Mouse (Mus musculus) midbrain, embryonic 12.5 days (tissue): ENCODE data around the gene Coq8a. TPM values are rescaled to one million over a fixed set of nuclear protein-coding genes. Genes with fewer than 3 reads are reported as not detected.
A peak's percentile ranks its signal among the peaks of the same experiment; 100 is the strongest.

ENCODE experiments used
- ATAC-seq: fragments of 200-750 bp; cut with Nextera tagmentation; 2 replicates; pipeline ENCODE4 v1.8.0; 2017; ENCODE audit warnings: low read depth, moderate TSS enrichment, moderate library complexity; ENCODE audit not compliant: low FRiP score
- H3K27ac ChIP-seq: fragments of 300-500 bp; sonication (generic); replicated peaks from 2 replicates; pipeline ENCODE4 v1.5.1; 2016; ENCODE audit warnings: mild to moderate bottlenecking
- H3K27me3 ChIP-seq: fragments of 300-500 bp; sonication (generic); 2 replicates; pipeline ENCODE4 v1.6.1; 2016; ENCODE audit warnings: mild to moderate bottlenecking
- H3K36me3 ChIP-seq: fragments of 300-500 bp; sonication (generic); 2 replicates; pipeline ENCODE4 v1.6.1; 2016
- H3K4me1 ChIP-seq: fragments of 300-500 bp; sonication (generic); 2 replicates; pipeline ENCODE4 v1.6.1; 2016
- H3K4me2 ChIP-seq: fragments of 300-500 bp; sonication (generic); replicated peaks from 2 replicates; pipeline ENCODE4 v1.6.1; 2016; ENCODE audit warnings: mild to moderate bottlenecking, moderate library complexity
- H3K4me3 ChIP-seq: fragments of 300-500 bp; sonication (generic); 2 replicates; pipeline ENCODE4 v1.5.1; 2016; ENCODE audit warnings: mild to moderate bottlenecking
- H3K9ac ChIP-seq: fragments of 300-500 bp; sonication (generic); replicated peaks from 2 replicates; pipeline ENCODE4 v1.6.1; 2016; ENCODE audit warnings: mild to moderate bottlenecking, moderate library complexity
- H3K9me3 ChIP-seq: fragments of 300-500 bp; sonication (generic); 2 replicates; pipeline ENCODE4 v1.6.1; 2016; ENCODE audit warnings: mild to moderate bottlenecking
- WGBS: fragments of 180-500 bp; shearing (Covaris S2); methylation state at CpG from one replicate; pipeline ENCODE4 v1.1.7; 2016; 5-methylcytosine and 5-hydroxymethylcytosine counted together
- polyA plus RNA-seq: library from polyadenylated mRNA; unstranded; fragments of >200 nt; fragmentation: Nextera tagmentation; extraction: Ambion mirVana; gene quantifications from 2 replicates; pipeline ENCODE4 v1.2.1, GENCODE M21; 2016

Gene Coq8a
- polyA plus RNA-seq, 1 experiment from 2014 or later, result 2.7 TPM

DNA sequence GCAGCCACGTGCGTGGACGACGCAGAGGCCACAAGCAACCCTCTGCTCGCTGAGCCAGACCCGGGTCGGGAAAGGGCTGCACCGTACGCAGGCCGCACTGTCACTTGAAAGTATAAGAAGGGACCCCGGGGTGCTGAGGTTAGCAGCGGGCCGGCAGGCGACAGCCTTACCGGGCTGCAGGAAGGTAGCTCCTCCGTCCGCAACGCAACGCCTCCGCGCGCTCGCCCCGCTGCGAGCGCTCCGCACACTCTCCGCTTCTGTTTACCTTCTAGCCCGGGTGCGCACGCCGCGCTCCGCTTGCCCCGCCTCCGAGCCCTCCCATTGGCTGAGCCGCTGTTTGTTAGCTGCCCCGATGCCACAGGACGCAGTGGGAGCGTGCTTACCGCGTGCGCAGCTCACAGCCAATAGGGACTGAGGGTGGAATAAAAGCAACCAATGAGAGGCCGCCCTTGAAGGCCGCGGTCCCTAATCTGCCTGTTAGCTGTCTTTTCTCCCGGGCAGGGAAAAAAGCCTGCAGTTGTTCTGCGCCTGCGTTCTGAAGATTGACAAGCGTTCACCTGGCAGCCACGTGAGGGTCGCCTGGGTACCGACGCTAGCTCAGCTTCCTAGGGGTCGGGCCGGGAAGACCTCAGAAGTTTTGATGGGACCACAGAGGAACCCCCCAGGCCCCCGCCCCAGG is 3.6 kb downstream of the Coq8a start:
- 2% methylated on average over 57 of the region's 57 CpGs for WGBS
- peak; percentile 100 for ATAC-seq
- Histone ChIP-seq H3K9ac (peak overlapping the region; percentile 32), H3K9me3 (no peaks in the 10 kb centered on the region), H3K36me3 (no peaks in the 10 kb centered on the region), H3K4me3 (peak overlapping the region; percentile 56), H3K27me3 (peaks cover 15% of the 10 kb centered on the region), H3K4me1 (peaks cover 12% of the 10 kb centered on the region), H3K4me2 (peak overlapping the region; percentile 95), H3K27ac (no peak overlapping the region)

GRCm38 (mm10) chr1:180194781-180195471 is 4.5 kb downstream of the Coq8a start:
- Histone ChIP-seq H3K4me3 (peak overlapping the region; percentile 56), H3K4me1 (peaks cover 12% of the 10 kb centered on the region), H3K9me3 (no peaks in the 10 kb centered on the region), H3K9ac (peak overlapping the region; percentile 32), H3K4me2 (peak overlapping the region; percentile 95), H3K36me3 (no peaks in the 10 kb centered on the region), H3K27ac (no peak overlapping the region), H3K27me3 (peaks cover 15% of the 10 kb centered on the region)
- WGBS, result 31% methylated on average over 9 of the region's 9 CpGs
- no peak for ATAC-seq

- no peak overlapping the region for H3K4me2 ChIP-seq
- H3K9ac ChIP-seq, result 0 out of 2 replicates have a peak overlapping the region, but pooled peaks have one; percentile 15
- no peak overlapping the region for H3K27ac ChIP-seq
- H3K36me3 ChIP-seq, result no peaks in the 10 kb centered on the region
- H3K4me3 ChIP-seq, result no peak overlapping the region
- H3K4me1 ChIP-seq, result peaks cover 12% of the 10 kb centered on the region
- no peaks in the 10 kb centered on the region for H3K9me3 ChIP-seq
- 88% methylated on average over 9 of the region's 9 CpGs for WGBS
- ATAC-seq, result no peak
- peaks cover 15% of the 10 kb centered on the region for H3K27me3 ChIP-seq
Measured at GRCm38 (mm10) chr1:180194048-180194447, 5.4 kb downstream of the Coq8a start.

DNA sequence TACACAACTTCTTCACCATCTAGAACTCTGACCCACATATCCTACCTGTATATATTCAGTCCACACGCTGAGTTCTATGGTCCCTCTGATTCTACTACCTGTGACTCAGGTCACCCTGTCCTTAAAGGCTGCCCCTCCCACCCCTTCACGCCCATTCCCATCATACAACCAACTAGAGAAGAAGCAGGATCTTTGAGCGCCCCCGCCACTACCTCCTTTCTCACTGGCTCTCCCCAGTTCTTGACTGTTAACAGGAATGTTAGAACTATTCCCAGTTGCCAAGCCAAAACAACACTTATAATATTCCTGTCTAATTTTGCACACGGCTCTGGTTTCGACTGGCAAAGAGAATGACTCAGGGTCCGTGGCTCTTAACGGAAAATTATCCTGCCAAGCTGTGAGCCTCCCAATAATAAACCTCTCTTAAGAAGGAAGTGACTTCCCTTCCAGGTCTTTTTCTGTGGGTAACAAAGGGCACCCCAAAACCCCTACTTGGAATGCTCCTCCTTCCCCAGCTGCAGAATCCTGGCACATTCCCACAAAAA is 5.9 kb downstream of the Coq8a start:
- 86% methylated on average over 8 of the region's 8 CpGs for WGBS

DNA sequence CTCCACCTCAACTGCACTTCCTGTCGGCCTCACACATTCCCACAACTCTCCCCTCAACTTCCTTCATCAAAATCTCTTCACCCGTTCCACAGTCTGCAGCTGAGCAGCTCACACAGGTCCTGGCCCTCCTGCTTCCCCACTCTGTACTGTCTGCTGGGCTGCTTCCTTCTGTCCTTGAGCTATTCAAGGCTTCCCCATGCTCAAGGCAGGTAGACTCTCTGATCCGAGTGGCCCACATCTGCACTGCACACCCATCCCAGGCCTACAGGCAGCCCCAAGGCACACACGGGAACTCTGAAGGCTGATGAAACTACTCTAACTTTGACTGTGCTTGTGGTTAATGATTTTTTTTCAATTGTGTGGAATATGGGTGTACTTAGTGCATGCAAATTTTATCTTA is 6.5 kb downstream of the Coq8a start:
- 67% methylated on average over 4 of the region's 4 CpGs for WGBS
- no peak for ATAC-seq
- no peak overlapping the region for H3K4me2 ChIP-seq
- no peak overlapping the region for H3K9ac ChIP-seq
- H3K9me3 ChIP-seq, result no peaks in the 10 kb centered on the region
- H3K27me3 ChIP-seq, result peaks cover 15% of the 10 kb centered on the region
- H3K4me3 ChIP-seq, result no peak overlapping the region
- no peak overlapping the region for H3K27ac ChIP-seq
- H3K4me1 ChIP-seq, result peaks cover 12% of the 10 kb centered on the region
- H3K36me3 ChIP-seq, result no peaks in the 10 kb centered on the region

More for the DNA sequence above, 5.9 kb downstream of the Coq8a start:
- ATAC-seq, result no peak
- H3K9me3 ChIP-seq, result no peaks in the 10 kb centered on the region
- peaks cover 15% of the 10 kb centered on the region for H3K27me3 ChIP-seq
- no peak overlapping the region for H3K4me3 ChIP-seq
- peaks cover 12% of the 10 kb centered on the region for H3K4me1 ChIP-seq
- no peak overlapping the region for H3K4me2 ChIP-seq
- H3K27ac ChIP-seq, result no peak overlapping the region
- no peaks in the 10 kb centered on the region for H3K36me3 ChIP-seq
- H3K9ac ChIP-seq, result no peak overlapping the region

GRCm38 (mm10) chr1:180191651-180192220 is 7.7 kb downstream of the Coq8a start:
- peaks cover 15% of the 10 kb centered on the region for H3K27me3 ChIP-seq
- no peaks in the 10 kb centered on the region for H3K9me3 ChIP-seq
- no peak overlapping the region for H3K27ac ChIP-seq
- no peak overlapping the region for H3K4me3 ChIP-seq
- H3K4me1 ChIP-seq, result peaks cover 12% of the 10 kb centered on the region
- H3K36me3 ChIP-seq, result no peaks in the 10 kb centered on the region
- no peak for ATAC-seq
- 72% methylated on average over 7 of the region's 7 CpGs for WGBS
- H3K4me2 ChIP-seq, result no peak overlapping the region
- no peak overlapping the region for H3K9ac ChIP-seq

- H3K27ac ChIP-seq, result no peak overlapping the region
- no peaks in the 10 kb centered on the region for H3K36me3 ChIP-seq
- H3K9ac ChIP-seq, result no peak overlapping the region
- no peaks in the 10 kb centered on the region for H3K9me3 ChIP-seq
- peaks cover 15% of the 10 kb centered on the region for H3K27me3 ChIP-seq
- 85% methylated on average over 8 of the region's 8 CpGs for WGBS
- H3K4me2 ChIP-seq, result no peak overlapping the region
- no peak for ATAC-seq
- H3K4me1 ChIP-seq, result peaks cover 8% of the 10 kb centered on the region
- no peak overlapping the region for H3K4me3 ChIP-seq
Measured at GRCm38 (mm10) chr1:180191112-180191511, 8.3 kb downstream of the Coq8a start.

GRCm38 (mm10) chr1:180188951-180189350 is 10.5 kb downstream of the Coq8a start:
- H3K27me3 ChIP-seq, result peaks cover 1% of the 10 kb centered on the region
- no peak overlapping the region for H3K4me3 ChIP-seq
- no peak overlapping the region for H3K9ac ChIP-seq
- no peak overlapping the region for H3K27ac ChIP-seq
- no peaks in the 10 kb centered on the region for H3K36me3 ChIP-seq
- no peaks in the 10 kb centered on the region for H3K4me1 ChIP-seq
- no peak for ATAC-seq
- H3K9me3 ChIP-seq, result no peaks in the 10 kb centered on the region
- H3K4me2 ChIP-seq, result no peak overlapping the region
- 90% methylated on average over 4 of the region's 4 CpGs for WGBS

DNA sequence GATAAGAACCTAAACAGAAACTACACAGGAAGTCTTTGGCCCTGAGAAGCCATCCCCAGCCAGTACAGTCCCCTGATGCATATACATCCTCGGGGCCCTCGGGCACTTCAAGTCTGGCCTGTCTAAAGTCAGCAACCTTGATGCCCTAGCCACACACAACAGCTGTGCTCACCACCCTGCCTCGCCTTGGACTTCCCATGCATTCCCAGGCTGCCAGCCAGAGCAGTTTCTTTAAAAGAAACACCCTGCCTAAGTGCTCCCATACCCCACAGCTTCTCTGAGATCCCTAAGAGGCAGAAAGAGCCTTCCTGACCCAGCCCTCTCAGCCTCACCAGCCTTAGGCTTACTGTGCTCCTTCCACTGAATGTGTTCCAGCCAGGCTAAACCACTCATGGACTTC is 13.0 kb downstream of the Coq8a start:
- 79% methylated on average over 3 of the region's 3 CpGs for WGBS
- Histone ChIP-seq H3K9ac (no peak overlapping the region), H3K4me2 (no peak overlapping the region), H3K27ac (no peak overlapping the region), H3K9me3 (no peaks in the 10 kb centered on the region), H3K36me3 (no peaks in the 10 kb centered on the region), H3K27me3 (no peaks in the 10 kb centered on the region), H3K4me1 (no peaks in the 10 kb centered on the region), H3K4me3 (no peak overlapping the region)
- ATAC-seq, result no peak

DNA sequence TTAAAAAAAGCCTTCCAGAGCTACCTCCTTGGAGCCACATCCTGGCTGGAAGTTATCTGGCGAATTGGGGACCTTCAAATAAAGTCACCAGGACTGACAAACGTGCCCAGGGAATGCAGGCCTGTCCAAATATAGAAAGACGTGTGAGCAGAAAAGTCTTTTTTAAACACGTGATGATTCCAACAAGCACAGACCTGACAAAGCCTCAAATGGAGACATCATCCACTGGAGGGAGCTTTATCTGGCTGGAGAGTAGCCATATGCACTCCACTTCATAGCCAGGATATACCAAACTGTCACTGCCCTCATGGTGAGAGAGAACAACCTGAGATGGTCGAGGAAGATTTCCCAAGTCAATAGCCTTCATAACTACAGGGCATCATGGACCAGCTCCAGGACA is 13.5 kb downstream of the Coq8a start:
- no peaks in the 10 kb centered on the region for H3K36me3 ChIP-seq
- no peak overlapping the region for H3K4me3 ChIP-seq
- H3K9ac ChIP-seq, result no peak overlapping the region
- ATAC-seq, result no peak
- no peaks in the 10 kb centered on the region for H3K27me3 ChIP-seq
- no peaks in the 10 kb centered on the region for H3K9me3 ChIP-seq
- H3K4me1 ChIP-seq, result no peaks in the 10 kb centered on the region
- WGBS, result 71% methylated on average over 5 of the region's 5 CpGs
- no peak overlapping the region for H3K4me2 ChIP-seq
- H3K27ac ChIP-seq, result no peak overlapping the region

DNA sequence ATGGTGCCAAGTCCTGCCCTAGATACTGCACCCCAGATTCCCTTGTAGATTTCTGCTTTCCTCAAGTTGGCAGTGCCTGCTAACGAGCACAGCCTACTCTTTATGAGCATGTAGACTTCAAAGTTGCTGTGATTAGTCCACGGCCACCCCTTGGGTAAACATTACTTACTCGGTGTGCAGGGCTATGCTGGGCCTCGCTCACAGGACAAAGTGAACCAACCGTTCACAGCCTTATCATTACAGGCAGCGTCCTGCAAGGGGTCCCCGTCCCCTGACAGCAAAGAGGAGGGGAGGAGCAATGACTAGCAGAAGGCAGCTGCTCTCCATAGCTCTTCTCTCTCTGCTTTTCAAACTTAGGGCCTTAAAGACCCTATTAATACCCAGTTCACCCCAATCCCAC is 14.6 kb downstream of the Coq8a start:
- Histone ChIP-seq H3K9me3 (no peaks in the 10 kb centered on the region), H3K4me2 (no peak overlapping the region), H3K36me3 (no peaks in the 10 kb centered on the region), H3K4me3 (no peak overlapping the region), H3K27ac (no peak overlapping the region), H3K4me1 (no peaks in the 10 kb centered on the region), H3K9ac (no peak overlapping the region), H3K27me3 (no peaks in the 10 kb centered on the region)
- ATAC-seq, result no peak
- 73% methylated on average over 7 of the region's 7 CpGs for WGBS

- WGBS, result 88% methylated on average over 6 of the region's 6 CpGs
- Histone ChIP-seq H3K4me1 (no peaks in the 10 kb centered on the region), H3K9ac (no peak overlapping the region), H3K9me3 (no peaks in the 10 kb centered on the region), H3K4me3 (no peak overlapping the region), H3K27ac (no peak overlapping the region), H3K4me2 (no peak overlapping the region), H3K27me3 (no peaks in the 10 kb centered on the region), H3K36me3 (no peaks in the 10 kb centered on the region)
- ATAC-seq, result no peak
Measured at GRCm38 (mm10) chr1:180183525-180184159, 15.8 kb downstream of the Coq8a start.
